Mouse (Mus musculus) erythroblast, embryonic 14.5 days (primary cell): ENCODE measurements around the gene Nip7.

Source experiments
- GATA1 ChIP-seq: IDR thresholded peaks from 2 replicates; pipeline ENCODE4 v1.6.1; 2012; ENCODE audit warnings: low read length, inconsistent platforms, mixed read lengths
- TAL1 ChIP-seq: IDR thresholded peaks from 3 replicates; pipeline ENCODE4 v1.6.1; 2012; ENCODE audit warnings: low read length, inconsistent platforms, mixed read lengths

DNA sequence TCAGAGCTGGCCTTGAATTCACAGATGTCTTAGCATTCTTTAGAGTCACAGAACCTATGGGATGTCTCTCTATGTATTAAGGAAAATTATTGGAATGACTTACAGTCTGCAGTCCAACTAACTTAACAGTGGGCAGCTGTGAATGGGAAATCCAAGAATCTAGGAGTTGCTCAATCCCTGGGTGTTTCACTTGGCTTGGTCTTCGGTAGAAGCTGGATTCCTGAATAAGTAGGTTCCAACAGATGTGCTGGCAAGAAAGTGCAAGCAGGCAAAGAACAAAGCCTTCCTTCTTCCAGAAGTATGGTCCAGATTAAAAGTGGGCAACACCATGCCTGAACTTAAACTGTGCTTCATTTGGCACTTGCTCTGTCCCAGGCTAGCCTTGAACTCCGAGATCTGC lies 44.0 kb downstream of the Nip7 start:
- TF ChIP-seq GATA1 = no peak
- no peak for TF ChIP-seq TAL1
